Mouse (Mus musculus) midbrain, postnatal 0 days (tissue): ENCODE results near the gene Gsto1. TPM values are rescaled to one million over a fixed set of nuclear protein-coding genes. Genes with fewer than 3 reads are reported as not detected.

Source experiments
- ATAC-seq: fragments of 200-750 bp; cut with Nextera tagmentation; 2 replicates; pipeline ENCODE4 v1.8.0; 2017; ENCODE audit warnings: moderate number of reproducible peaks, mild to moderate bottlenecking, moderate TSS enrichment, moderate library complexity; ENCODE audit not compliant: low FRiP score
- DNase-seq: peaks from one replicate; pipeline ENCODE4 v3.0.0-alpha.2; 2015; ENCODE audit warnings: low spot score
- H3K27ac ChIP-seq: fragments of 300-500 bp; sonication (generic); 2 replicates; pipeline ENCODE4 v1.5.1; 2014; ENCODE audit warnings: low read depth, mild to moderate bottlenecking, low read length, mixed read lengths
- H3K27me3 ChIP-seq: fragments of 300-500 bp; sonication (generic); 2 replicates; pipeline ENCODE4 v1.6.1; 2014; ENCODE audit warnings: low read length, control low read depth, mixed read lengths; ENCODE audit not compliant: insufficient read depth
- H3K36me3 ChIP-seq: fragments of 300-500 bp; sonication (generic); 2 replicates; pipeline ENCODE4 v1.6.1; 2014; ENCODE audit warnings: low read length, control low read depth, mixed read lengths; ENCODE audit not compliant: insufficient read depth
- H3K4me1 ChIP-seq: fragments of 300-500 bp; sonication (generic); 2 replicates; pipeline ENCODE4 v1.6.1; 2014; ENCODE audit warnings: mild to moderate bottlenecking, control low read depth, antibody characterized with exemption, low read length, mixed read lengths; ENCODE audit not compliant: insufficient read depth
- H3K4me2 ChIP-seq: fragments of 300-500 bp; sonication (generic); 2 replicates; pipeline ENCODE4 v1.6.1; 2014; ENCODE audit warnings: low read depth, mild to moderate bottlenecking, low read length, mixed read lengths; ENCODE audit not compliant: poor library complexity, severe bottlenecking
- H3K4me3 ChIP-seq: fragments of 300-500 bp; sonication (generic); 2 replicates; pipeline ENCODE4 v1.5.1; 2014; ENCODE audit warnings: low read depth, mild to moderate bottlenecking, low read length, moderate library complexity
- H3K9ac ChIP-seq: fragments of 300-500 bp; sonication (generic); replicated peaks from 2 replicates; pipeline ENCODE4 v1.6.1; 2014; ENCODE audit warnings: mild to moderate bottlenecking, low read length, moderate library complexity, mixed read lengths; ENCODE audit not compliant: poor library complexity, severe bottlenecking
- H3K9me3 ChIP-seq: fragments of 300-500 bp; sonication (generic); 2 replicates; pipeline ENCODE4 v1.6.1; 2016; ENCODE audit warnings: low read length, control low read depth
- CTCF ChIP-seq: IDR thresholded peaks from 2 replicates; pipeline ENCODE4 v1.5.1; 2016; ENCODE audit warnings: antibody characterized with exemption, mild to moderate bottlenecking
- WGBS: fragments of 180-500 bp; shearing (Covaris S2); extraction: QIAGEN DNeasy Blood & Tissue Kit; methylation state at CpG from one replicate; pipeline ENCODE4 v1.1.7; 2014; 5-methylcytosine and 5-hydroxymethylcytosine counted together
- polyA plus RNA-seq: library from polyadenylated mRNA; unstranded; fragments of >200 nt; fragmentation: Nextera tagmentation; extraction: Ambion mirVana; gene quantifications from 2 replicates; pipeline ENCODE4 v1.2.1, GENCODE M21; 2015
- total RNA-seq: library from RNA; depleted of rRNA; stranded (reverse); fragments of >200 nt; gene quantifications from 2 replicates; pipeline ENCODE4 v1.2.3, GENCODE M21; 2014

Gene Gsto1
- total and polyA plus RNA-seq, 2 experiments from 2014 or later = 95.4 to 152 TPM

DNA sequence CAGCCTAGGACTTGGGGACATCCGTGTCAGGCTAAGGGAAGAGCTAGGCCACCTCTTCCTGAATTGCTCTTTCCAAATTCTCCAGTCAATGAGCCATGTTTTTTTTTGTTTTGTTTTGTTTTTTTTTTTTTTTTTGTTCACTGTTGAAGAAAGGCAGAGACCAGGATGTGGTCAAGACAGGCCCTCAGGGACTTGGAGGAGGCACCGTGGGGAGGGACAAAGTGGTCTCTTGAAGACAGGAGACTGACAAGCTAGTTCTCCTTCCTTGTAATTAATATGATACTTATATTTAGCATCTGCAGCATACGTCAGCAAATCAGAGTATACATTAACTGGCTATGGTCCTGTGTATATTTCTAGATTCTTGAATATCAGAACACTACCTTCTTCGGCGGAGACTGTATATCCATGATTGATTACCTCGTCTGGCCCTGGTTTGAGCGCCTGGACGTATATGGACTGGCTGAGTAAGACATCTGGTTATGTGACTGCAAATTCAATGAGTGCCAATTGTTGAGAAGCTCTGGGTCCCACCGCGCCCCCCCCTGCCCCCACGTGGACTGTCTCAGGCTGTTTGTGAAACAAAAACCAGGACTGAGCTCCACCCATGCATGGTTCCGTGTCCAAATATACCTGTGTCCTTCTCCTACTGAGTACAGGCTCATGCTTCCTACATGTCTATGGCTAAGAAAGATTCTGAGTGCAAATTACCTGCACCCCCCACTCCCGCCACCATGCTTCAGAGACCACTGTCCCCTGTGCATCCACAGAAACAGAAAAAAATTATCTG, 29.7 kb downstream of the Gsto1 start:
- Histone ChIP-seq H3K9me3 (no peaks in the 10 kb centered on the region), H3K27ac (no peak overlapping the region), H3K36me3 (no peaks in the 10 kb centered on the region), H3K9ac (no peak overlapping the region), H3K4me1 (no peaks in the 10 kb centered on the region), H3K4me3 (no peak overlapping the region), H3K4me2 (no peak overlapping the region), H3K27me3 (no peaks in the 10 kb centered on the region)
- no peak for TF ChIP-seq CTCF
- DNase-seq = no peak
- 84% methylated on average over 13 of the region's 13 CpGs for WGBS
- no peak for ATAC-seq

DNA sequence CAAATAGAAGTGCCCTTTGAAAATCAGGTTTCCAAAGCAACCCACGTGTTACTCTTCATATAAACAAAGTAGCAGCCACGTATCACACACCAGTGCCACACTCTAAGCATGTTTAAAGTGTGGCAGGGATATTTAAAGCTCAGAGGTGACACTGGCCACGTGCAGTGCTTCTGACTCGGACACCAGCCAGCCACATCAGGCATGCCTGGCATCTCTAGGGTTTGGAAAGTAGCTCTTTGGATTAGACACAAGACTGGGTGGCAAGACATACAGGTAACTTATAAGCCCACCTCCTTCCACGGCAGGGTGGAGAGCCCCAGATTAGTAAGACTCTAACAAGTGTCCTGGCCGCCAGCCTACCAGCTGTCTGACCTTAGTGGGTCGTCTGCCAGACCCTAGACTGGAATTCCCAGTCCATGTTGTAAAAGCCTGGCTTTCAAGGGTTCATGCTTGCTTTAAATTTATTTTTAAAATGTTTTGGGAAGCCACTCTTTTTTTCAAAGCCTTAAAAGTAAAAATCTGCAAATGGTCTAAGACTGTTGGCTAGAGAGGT, 30.5 kb downstream of the Gsto1 start:
- WGBS = 74% methylated on average over 7 of the region's 7 CpGs
- TF ChIP-seq CTCF = no peak
- DNase-seq (no peak), ATAC-seq (no peak)
- no peak overlapping the region for H3K4me3 ChIP-seq
- no peak overlapping the region for H3K27ac ChIP-seq
- no peaks in the 10 kb centered on the region for H3K4me1 ChIP-seq
- H3K9ac ChIP-seq = no peak overlapping the region
- H3K4me2 ChIP-seq = no peak overlapping the region
- H3K9me3 ChIP-seq = no peaks in the 10 kb centered on the region
- H3K27me3 ChIP-seq = no peaks in the 10 kb centered on the region
- H3K36me3 ChIP-seq = no peaks in the 10 kb centered on the region

DNA sequence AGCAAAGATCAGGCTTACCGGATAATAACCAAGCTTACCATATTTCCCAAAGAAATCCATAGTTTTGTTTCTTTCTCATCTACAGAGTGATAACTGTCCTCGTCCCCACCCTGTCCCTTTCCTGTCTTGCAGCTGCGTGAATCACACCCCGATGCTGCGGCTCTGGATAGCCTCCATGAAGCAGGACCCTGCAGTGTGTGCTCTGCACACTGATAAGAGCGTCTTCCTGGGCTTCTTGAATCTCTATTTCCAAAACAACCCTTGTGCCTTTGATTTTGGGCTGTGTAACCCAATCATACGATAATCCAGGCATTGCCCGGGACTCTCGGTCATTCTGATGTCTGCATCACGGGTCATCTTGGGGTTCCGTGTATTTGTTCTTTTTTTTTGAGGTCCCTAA, 31.1 kb downstream of the Gsto1 start:
- no peak for TF ChIP-seq CTCF
- ATAC-seq (no peak), DNase-seq (no peak)
- Histone ChIP-seq H3K4me2 (no peak overlapping the region), H3K9me3 (no peaks in the 10 kb centered on the region), H3K27ac (no peak overlapping the region), H3K4me3 (no peak overlapping the region), H3K4me1 (no peaks in the 10 kb centered on the region), H3K9ac (no peak overlapping the region), H3K36me3 (no peaks in the 10 kb centered on the region), H3K27me3 (no peaks in the 10 kb centered on the region)
- 91% methylated on average over 11 of the region's 11 CpGs for WGBS

DNA sequence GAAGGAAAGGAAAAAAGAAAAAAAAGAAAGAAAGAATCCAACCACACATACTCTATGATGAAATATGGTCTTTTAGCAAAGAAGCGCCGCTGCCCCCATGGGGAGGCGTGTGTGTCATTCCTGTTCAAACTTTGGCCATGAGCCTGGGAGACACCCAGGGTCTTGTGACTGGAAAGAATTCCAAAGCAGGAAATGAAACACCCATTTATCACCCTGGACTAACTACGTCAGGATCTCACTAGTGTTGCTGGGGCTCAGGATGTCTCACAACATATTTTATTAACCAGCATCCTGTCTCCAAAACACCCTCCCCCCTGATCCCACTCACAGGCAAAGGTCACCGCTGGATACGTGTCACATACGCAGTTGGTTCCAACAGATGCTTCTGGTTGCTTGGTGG, 31.8 kb downstream of the Gsto1 start:
- no peak overlapping the region for H3K4me2 ChIP-seq
- H3K36me3 ChIP-seq = no peaks in the 10 kb centered on the region
- H3K4me1 ChIP-seq = no peaks in the 10 kb centered on the region
- H3K9me3 ChIP-seq = no peaks in the 10 kb centered on the region
- no peaks in the 10 kb centered on the region for H3K27me3 ChIP-seq
- DNase-seq (no peak), ATAC-seq (no peak)
- no peak overlapping the region for H3K27ac ChIP-seq
- no peak overlapping the region for H3K9ac ChIP-seq
- H3K4me3 ChIP-seq = no peak overlapping the region
- TF ChIP-seq CTCF = no peak
- 85% methylated on average over 7 of the region's 7 CpGs for WGBS

DNA sequence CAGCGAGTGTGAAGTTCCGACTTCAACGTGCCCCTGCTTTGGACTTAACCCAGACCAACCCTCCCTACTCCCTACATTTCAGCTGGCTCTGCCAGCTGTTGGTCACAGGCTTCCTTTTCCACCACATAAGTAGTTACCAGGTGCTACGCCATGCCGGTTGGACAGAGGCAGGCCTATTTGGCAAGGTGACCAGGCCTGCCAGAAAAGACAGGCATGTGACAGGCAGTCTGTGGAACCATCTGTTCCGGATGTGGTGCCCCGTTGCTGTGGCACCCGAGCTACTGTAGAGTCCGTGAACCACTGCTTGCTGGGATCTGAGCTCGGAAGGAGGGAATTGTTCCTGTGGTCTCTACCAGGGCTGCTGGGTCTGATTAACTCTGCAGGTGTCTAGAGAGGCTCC, 32.6 kb downstream of the Gsto1 start:
- H3K9ac ChIP-seq = no peak overlapping the region
- no peaks in the 10 kb centered on the region for H3K27me3 ChIP-seq
- H3K4me3 ChIP-seq = no peak overlapping the region
- no peaks in the 10 kb centered on the region for H3K4me1 ChIP-seq
- no peak for ATAC-seq
- DNase-seq = no peak
- WGBS = 85% methylated on average over 10 of the region's 10 CpGs
- no peak overlapping the region for H3K4me2 ChIP-seq
- H3K9me3 ChIP-seq = no peaks in the 10 kb centered on the region
- H3K36me3 ChIP-seq = no peaks in the 10 kb centered on the region
- no peak for TF ChIP-seq CTCF
- no peak overlapping the region for H3K27ac ChIP-seq

DNA sequence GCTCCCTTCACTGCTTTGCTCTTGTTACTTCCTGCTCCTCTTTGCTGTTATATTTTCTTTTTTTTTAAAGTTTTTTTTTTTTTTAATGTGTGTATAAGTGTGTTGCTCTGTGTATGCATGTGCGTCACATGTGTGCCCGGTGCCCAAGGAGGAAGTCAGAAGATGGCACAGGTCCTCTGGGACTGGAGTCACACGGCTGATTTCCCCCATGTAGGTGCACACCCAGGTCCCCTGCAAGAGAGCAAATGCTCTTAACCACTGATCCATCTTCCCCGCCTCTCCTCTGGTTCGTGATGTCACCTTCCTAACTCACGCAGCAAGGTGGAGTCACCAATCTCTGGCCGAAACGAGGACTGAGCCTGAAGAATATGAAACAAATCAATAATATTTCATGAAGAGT, 33.3 kb downstream of the Gsto1 start:
- H3K4me3 ChIP-seq = no peak overlapping the region
- WGBS = 93% methylated on average over 8 of the region's 8 CpGs
- ATAC-seq (no peak), DNase-seq (no peak)
- H3K27ac ChIP-seq = no peak overlapping the region
- H3K27me3 ChIP-seq = no peaks in the 10 kb centered on the region
- no peaks in the 10 kb centered on the region for H3K4me1 ChIP-seq
- H3K36me3 ChIP-seq = no peaks in the 10 kb centered on the region
- H3K9me3 ChIP-seq = no peaks in the 10 kb centered on the region
- TF ChIP-seq CTCF = no peak
- H3K9ac ChIP-seq = no peak overlapping the region
- H3K4me2 ChIP-seq = no peak overlapping the region
